Mouse (Mus musculus): ENCODE data around the gene Tbc1d9. TPM values are rescaled to one million over a fixed set of nuclear protein-coding genes. Genes with fewer than 3 reads are reported as not detected.

The Tbc1d9 gene
- polyA plus RNA-seq, 1 experiment from 2014 or later, result 1.4 TPM

- no peak overlapping the region for H3K4me2 ChIP-seq (ENCODE audit: low read depth, low read length)
- H3K9ac ChIP-seq (ENCODE audit: low read length), result no peak overlapping the region
- ATAC-seq (ENCODE audit: low read depth), result no peak
- H3K9me3 ChIP-seq (ENCODE audit: control insufficient read depth, low read length), result no peaks in the 10 kb centered on the region
- no peak overlapping the region for H3K4me3 ChIP-seq (ENCODE audit: low read length)
- H3K27ac ChIP-seq (ENCODE audit: low read length), result no peak overlapping the region
- WGBS, result 44% methylated on average over 6 of the region's 6 CpGs
- H3K27me3 ChIP-seq (ENCODE audit: control insufficient read depth, insufficient read depth, low read depth, low read length), result no peaks in the 10 kb centered on the region; the same call in 1 of the 2 replicates
- 0 out of 2 replicates have a peak, but pooled peaks cover 3% of the 10 kb centered on the region for H3K4me1 ChIP-seq (replicated peaks; ENCODE audit: control insufficient read depth, insufficient read depth, low read length)
- H3K36me3 ChIP-seq (ENCODE audit: control insufficient read depth, insufficient read depth, low read length), result no peaks in the 10 kb centered on the region
Measured at GRCm38 (mm10) chr8:83170894-83171293, 5.7 kb downstream of the Tbc1d9 start.

GRCm38 (mm10) chr8:83175680-83176079 lies 10.5 kb downstream of the Tbc1d9 start:
- peaks cover 10% of the 10 kb centered on the region for H3K4me1 ChIP-seq (replicated peaks; ENCODE audit: control insufficient read depth, insufficient read depth, low read length)
- no peak for ATAC-seq (ENCODE audit: low read depth)
- no peaks in the 10 kb centered on the region for H3K36me3 ChIP-seq (ENCODE audit: control insufficient read depth, insufficient read depth, low read length)
- no peak overlapping the region for H3K4me3 ChIP-seq (ENCODE audit: low read length)
- WGBS, result 67% methylated on average over 10 of the region's 10 CpGs
- no peak overlapping the region for H3K4me2 ChIP-seq (ENCODE audit: low read depth, low read length)
- no peak overlapping the region for H3K27ac ChIP-seq (ENCODE audit: low read length)
- no peak overlapping the region for H3K9ac ChIP-seq (ENCODE audit: low read length)
- H3K9me3 ChIP-seq (ENCODE audit: control insufficient read depth, low read length), result no peaks in the 10 kb centered on the region
- no peaks in the 10 kb centered on the region for H3K27me3 ChIP-seq (ENCODE audit: control insufficient read depth, insufficient read depth, low read depth, low read length)

GRCm38 (mm10) chr8:83176785-83177184 lies 11.6 kb downstream of the Tbc1d9 start:
- Histone ChIP-seq H3K9ac (ENCODE audit: low read length) (no peak overlapping the region), H3K27me3 (ENCODE audit: control insufficient read depth, insufficient read depth, low read depth, low read length) (no peaks in the 10 kb centered on the region), H3K4me1 (replicated peaks; ENCODE audit: control insufficient read depth, insufficient read depth, low read length) (peaks cover 16% of the 10 kb centered on the region), H3K36me3 (ENCODE audit: control insufficient read depth, insufficient read depth, low read length) (no peaks in the 10 kb centered on the region), H3K4me3 (ENCODE audit: low read length) (no peak overlapping the region), H3K27ac (ENCODE audit: low read length) (no peak overlapping the region), H3K9me3 (ENCODE audit: control insufficient read depth, low read length) (no peaks in the 10 kb centered on the region), H3K4me2 (ENCODE audit: low read depth, low read length) (no peak overlapping the region)
- ATAC-seq (ENCODE audit: low read depth), result no peak
- 43% methylated on average over 2 of the region's 2 CpGs for WGBS

GRCm38 (mm10) chr8:83177317-83178195 lies 12.4 kb downstream of the Tbc1d9 start:
- Histone ChIP-seq H3K36me3 (ENCODE audit: control insufficient read depth, insufficient read depth, low read length) (no peaks in the 10 kb centered on the region), H3K4me1 (replicated peaks; ENCODE audit: control insufficient read depth, insufficient read depth, low read length) (peaks cover 16% of the 10 kb centered on the region), H3K27me3 (ENCODE audit: control insufficient read depth, insufficient read depth, low read depth, low read length) (no peaks in the 10 kb centered on the region), H3K4me2 (ENCODE audit: low read depth, low read length) (peak overlapping the region; percentile 8; the same call in 1 of the 2 replicates), H3K4me3 (ENCODE audit: low read length) (no peak overlapping the region), H3K9me3 (ENCODE audit: control insufficient read depth, low read length) (no peaks in the 10 kb centered on the region), H3K9ac (ENCODE audit: low read length) (no peak overlapping the region), H3K27ac (ENCODE audit: low read length) (peak overlapping the region; percentile 24; the same call in 1 of the 2 replicates)
- no peak for ATAC-seq (ENCODE audit: low read depth)
- WGBS, result 27% methylated on average over 11 of the region's 11 CpGs

- H3K4me3 ChIP-seq (ENCODE audit: low read length), result no peak overlapping the region
- H3K27me3 ChIP-seq (ENCODE audit: control insufficient read depth, insufficient read depth, low read depth, low read length), result no peaks in the 10 kb centered on the region
- WGBS, result 6% methylated on average over 9 of the region's 9 CpGs
- H3K9me3 ChIP-seq (ENCODE audit: control insufficient read depth, low read length), result no peaks in the 10 kb centered on the region
- no peaks in the 10 kb centered on the region for H3K36me3 ChIP-seq (ENCODE audit: control insufficient read depth, insufficient read depth, low read length)
- 0 out of 2 replicates have a peak overlapping the region, but pooled peaks have one; percentile 8 for H3K9ac ChIP-seq (ENCODE audit: low read length)
- peak overlapping the region; percentile 24; the same call in 1 of the 2 replicates for H3K27ac ChIP-seq (ENCODE audit: low read length)
- peak; percentile 47; the same call in 1 of the 2 replicates for ATAC-seq (ENCODE audit: low read depth)
- peaks cover 21% of the 10 kb centered on the region for H3K4me1 ChIP-seq (replicated peaks; ENCODE audit: control insufficient read depth, insufficient read depth, low read length)
- H3K4me2 ChIP-seq (ENCODE audit: low read depth, low read length), result peak overlapping the region; percentile 8; the same call in 1 of the 2 replicates
Measured at GRCm38 (mm10) chr8:83178228-83178742, 13.1 kb downstream of the Tbc1d9 start.

- ATAC-seq (ENCODE audit: low read depth), result peak; percentile 53
- H3K27ac ChIP-seq (ENCODE audit: low read length), result peak overlapping the region; percentile 73
Measured at GRCm38 (mm10) chr8:83181851-83182482, 16.8 kb downstream of the Tbc1d9 start.

GRCm38 (mm10) chr8:83182784-83183183 lies 17.6 kb downstream of the Tbc1d9 start:
- ATAC-seq (ENCODE audit: low read depth), result no peak
- 47% methylated on average over 5 of the region's 5 CpGs for WGBS
- peak overlapping the region; percentile 72 for H3K27ac ChIP-seq (ENCODE audit: low read length)
- no peaks in the 10 kb centered on the region for H3K9me3 ChIP-seq (ENCODE audit: control insufficient read depth, low read length)
- H3K36me3 ChIP-seq (ENCODE audit: control insufficient read depth, insufficient read depth, low read length), result no peaks in the 10 kb centered on the region
- no peak overlapping the region for H3K9ac ChIP-seq (ENCODE audit: low read length)
- no peak overlapping the region for H3K4me2 ChIP-seq (ENCODE audit: low read depth, low read length)
- H3K4me1 ChIP-seq (replicated peaks; ENCODE audit: control insufficient read depth, insufficient read depth, low read length), result peaks cover 24% of the 10 kb centered on the region
- H3K4me3 ChIP-seq (ENCODE audit: low read length), result no peak overlapping the region
- no peaks in the 10 kb centered on the region for H3K27me3 ChIP-seq (ENCODE audit: control insufficient read depth, insufficient read depth, low read depth, low read length)

More at GRCm38 (mm10) chr8:83181851-83182482, 16.8 kb downstream of the Tbc1d9 start:
- Histone ChIP-seq H3K9me3 (ENCODE audit: control insufficient read depth, low read length) (no peaks in the 10 kb centered on the region), H3K9ac (ENCODE audit: low read length) (no peak overlapping the region), H3K4me2 (ENCODE audit: low read depth, low read length) (no peak overlapping the region), H3K4me3 (ENCODE audit: low read length) (no peak overlapping the region), H3K27me3 (ENCODE audit: control insufficient read depth, insufficient read depth, low read depth, low read length) (no peaks in the 10 kb centered on the region), H3K36me3 (ENCODE audit: control insufficient read depth, insufficient read depth, low read length) (no peaks in the 10 kb centered on the region), H3K4me1 (replicated peaks; ENCODE audit: control insufficient read depth, insufficient read depth, low read length) (peaks cover 26% of the 10 kb centered on the region)
- WGBS, result 43% methylated on average over 6 of the region's 6 CpGs

- no peak overlapping the region for H3K4me3 ChIP-seq (ENCODE audit: low read length)
- no peak overlapping the region for H3K9ac ChIP-seq (ENCODE audit: low read length)
- peak overlapping the region; percentile 15; the same call in 1 of the 2 replicates for H3K27ac ChIP-seq (ENCODE audit: low read length)
- H3K4me2 ChIP-seq (ENCODE audit: low read depth, low read length), result no peak overlapping the region
- peaks cover 10% of the 10 kb centered on the region for H3K4me1 ChIP-seq (replicated peaks; ENCODE audit: control insufficient read depth, insufficient read depth, low read length)
- WGBS, result 23% methylated on average over 6 of the region's 6 CpGs
- no peaks in the 10 kb centered on the region for H3K36me3 ChIP-seq (ENCODE audit: control insufficient read depth, insufficient read depth, low read length)
- ATAC-seq (ENCODE audit: low read depth), result peak; percentile 78
- H3K27me3 ChIP-seq (ENCODE audit: control insufficient read depth, insufficient read depth, low read depth, low read length), result no peaks in the 10 kb centered on the region
- no peaks in the 10 kb centered on the region for H3K9me3 ChIP-seq (ENCODE audit: control insufficient read depth, low read length)
Measured at GRCm38 (mm10) chr8:83186376-83186775, 21.2 kb downstream of the Tbc1d9 start.

Data from lung, embryonic 16.5 days (tissue).